Mouse (Mus musculus): Measurements from ENCODE around the gene Napa.
A peak's percentile ranks its signal among the peaks of the same experiment; 100 is the strongest.

The Napa gene

DNA sequence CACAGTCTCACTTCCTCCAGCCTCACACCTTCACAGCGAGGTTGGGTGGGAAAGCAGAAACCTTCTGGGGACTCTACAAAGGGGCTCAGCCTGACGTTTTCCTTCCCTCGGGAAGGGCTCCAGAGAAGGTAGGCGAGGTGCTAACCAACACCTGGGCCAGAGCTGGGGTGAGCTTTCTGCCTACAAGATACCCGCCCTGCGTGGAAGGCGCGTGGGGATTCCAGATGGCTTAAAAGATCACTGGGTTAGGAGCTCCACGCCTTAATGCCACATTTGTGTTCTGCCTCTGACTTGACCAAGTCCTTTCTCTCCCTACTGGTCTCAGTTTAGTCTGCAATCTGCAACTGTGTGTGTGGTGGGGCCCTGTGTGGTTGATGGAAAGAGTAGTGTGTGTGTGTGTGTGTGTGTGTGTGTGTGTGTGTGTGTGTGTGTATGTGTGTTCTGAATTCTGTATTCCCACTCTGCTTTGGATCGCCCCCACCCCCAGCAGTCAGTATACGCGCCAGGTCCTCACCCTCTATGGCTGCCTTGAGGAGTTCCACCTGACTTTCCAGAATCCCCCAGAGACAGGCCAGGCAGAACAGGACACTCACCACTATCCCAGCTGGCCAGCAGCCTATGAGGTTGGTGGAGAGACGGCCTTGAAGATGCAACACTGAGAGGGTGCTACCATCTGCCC, 32.8 kb downstream of the Napa start:
- no peak for DNase-seq (ENCODE audit: low read depth, low spot score)

DNA sequence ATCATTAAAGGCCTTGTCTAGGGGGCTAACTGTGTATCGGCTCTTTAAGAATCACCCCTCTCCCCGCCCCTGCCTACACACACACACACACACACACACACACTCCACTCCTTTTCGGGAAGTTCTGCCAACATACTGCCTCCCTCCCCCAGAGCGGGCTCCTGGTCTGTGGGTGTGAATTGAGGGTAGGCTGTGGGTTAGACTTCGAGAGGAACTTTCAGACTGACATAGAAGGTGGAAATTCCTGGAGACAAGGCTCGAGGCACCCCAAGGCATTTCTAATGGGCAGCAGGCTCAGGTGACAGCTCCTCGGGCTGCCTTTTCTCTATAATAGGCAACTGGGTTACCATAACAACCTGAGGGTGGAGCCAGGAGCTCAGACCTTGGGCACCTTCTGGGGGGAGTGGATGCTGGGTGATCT, 33.9 kb downstream of the Napa start:
- no peak for DNase-seq (ENCODE audit: low read depth, low spot score)

DNA sequence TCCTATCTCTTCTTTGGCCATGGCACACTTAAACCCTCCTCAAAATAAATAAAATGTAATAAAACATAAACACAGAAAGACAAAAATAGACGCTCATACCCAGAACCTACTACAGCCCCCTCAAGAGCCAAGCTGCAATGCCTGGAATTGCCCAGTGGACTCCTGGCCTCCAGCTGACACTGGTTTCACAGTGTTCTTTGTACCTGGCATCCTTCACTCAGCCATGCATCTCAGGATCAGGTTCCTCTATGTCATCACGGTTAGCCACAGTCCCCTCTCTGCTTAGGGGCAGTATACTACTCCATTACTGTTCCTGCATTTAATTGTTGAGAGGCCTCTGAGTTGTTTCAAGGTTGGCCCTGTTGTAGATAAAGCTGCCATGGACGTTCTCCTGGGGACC, 34.7 kb downstream of the Napa start:
- DNase-seq (ENCODE audit: low read depth, low spot score), result no peak

DNA sequence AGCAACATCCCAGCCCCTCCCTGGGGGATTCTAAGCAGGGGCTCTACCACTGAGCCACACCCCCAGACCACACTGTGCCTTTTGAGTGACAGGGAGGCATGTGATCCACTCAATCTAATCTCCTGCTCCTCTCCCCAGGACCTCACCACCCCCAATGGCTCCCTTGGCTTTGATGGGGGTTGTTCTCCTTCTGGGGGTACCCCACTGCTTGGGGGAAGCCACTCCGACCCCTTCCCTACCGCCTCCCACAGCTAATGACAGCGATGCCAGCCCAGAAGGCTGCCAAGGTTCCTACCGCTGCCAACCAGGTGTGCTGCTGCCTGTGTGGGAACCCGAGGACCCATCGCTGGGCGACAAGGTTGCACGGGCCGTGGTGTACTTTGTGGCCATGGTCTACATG, 35.4 kb downstream of the Napa start:
- DNase-seq (ENCODE audit: low read depth, low spot score), result no peak

DNA sequence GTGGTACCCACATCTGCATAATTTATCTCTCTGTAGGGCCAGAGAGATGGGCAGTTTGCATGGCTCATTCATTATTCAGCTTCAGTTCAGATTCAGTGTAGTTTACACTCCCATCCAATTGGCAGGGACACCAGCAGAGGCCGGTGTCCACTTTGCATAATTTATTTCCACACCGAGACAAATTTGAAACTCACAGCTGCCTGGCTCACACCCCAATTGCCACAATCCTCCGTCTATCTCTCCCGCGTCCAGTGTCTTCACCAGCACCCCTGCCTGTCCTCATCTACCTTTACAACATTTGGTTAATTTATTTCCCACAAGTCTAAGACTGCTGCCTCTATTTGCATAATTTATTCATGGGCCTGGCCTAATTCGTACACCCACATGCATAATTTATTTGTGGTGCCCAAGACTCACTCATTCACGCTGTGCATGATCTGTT, 36.7 kb downstream of the Napa start:
- DNase-seq (ENCODE audit: low read depth, low spot score), result no peak

DNA sequence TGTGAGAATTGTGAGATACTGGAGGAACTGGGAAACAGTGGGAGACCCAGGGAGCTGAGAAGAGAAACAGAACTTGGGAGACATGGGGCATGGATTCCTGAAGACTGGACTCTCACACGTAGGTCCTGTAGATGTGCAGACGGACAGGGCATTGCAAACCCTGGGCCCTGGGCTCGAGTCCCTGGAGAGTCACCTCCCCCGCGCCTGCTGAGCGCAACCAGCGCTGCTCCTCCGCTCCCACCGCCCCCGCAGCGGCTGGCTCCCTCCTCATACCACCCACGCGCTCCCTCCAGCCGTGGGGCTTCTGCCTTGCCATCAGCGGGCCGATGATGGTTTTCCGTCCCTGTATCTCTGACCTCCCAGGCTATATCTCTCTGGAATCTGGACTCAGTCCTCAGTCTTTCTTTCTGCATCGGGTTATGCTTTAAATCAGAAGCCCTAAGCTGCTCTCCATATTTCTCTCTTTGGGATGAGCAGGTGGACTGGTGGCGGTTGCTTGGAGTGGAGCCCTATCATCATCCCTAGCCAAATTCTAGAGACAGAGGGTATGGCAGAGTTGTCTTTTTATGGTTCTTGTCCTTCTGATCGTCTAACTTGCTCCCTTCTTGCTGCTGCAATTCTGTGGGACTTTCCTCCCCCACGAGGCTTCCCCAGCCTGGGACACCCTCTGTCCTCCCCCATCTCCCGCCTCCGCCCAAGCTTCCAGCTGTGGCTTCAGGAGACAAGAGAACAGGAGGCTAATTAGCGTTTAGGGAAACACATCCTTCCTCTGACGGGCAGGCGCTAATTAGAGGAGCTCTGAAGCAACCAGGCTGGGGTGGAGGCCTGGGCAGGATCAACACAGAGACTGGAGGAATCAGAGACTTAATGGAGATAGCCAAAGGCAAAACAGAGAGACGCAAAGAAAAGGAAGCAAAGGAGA, 48.5 kb downstream of the Napa start:
- DNase-seq (ENCODE audit: low read depth, low spot score), result no peak

DNA sequence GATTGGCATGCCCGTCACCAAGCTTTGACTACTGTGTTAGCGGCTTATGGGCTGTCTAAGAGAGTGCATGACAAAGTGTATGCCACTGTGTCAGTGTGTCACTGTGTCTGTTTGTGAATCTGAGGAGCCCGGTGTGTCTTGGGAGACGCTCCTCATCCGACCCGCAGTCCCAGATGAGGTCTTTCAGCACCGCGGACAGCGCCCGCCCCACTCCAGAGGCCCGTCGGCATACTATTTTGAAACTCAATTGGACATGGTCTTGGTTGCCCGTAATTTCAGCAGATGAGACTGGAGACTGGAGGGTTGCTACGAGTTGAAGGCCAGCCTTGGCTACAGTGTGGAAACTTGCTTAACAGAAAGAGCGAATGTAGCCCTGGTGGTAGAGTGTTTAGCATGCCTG, 49.4 kb downstream of the Napa start:
- peak; percentile 23 for DNase-seq (ENCODE audit: low read depth, low spot score)

DNA sequence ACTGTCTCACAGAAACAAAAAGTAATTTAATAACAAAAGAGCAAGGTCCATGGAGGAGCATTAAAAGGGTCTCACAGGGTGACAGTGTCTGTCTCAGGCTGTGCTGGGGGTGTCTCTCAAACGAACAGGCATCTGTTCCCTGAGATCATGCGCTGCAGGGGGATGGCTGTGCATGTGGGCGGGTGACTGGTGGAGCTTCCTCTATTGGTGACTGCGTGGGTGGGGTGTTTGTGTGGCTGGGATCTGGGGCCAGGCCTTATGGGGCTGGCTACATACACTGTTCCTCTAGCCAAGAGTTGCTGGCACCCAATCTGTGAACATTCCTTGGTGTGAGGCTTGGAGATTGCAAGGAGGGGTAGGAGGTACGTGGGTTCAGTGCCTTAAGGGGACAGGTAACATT, 51.0 kb downstream of the Napa start:
- DNase-seq (ENCODE audit: low read depth, low spot score), result no peak

DNA sequence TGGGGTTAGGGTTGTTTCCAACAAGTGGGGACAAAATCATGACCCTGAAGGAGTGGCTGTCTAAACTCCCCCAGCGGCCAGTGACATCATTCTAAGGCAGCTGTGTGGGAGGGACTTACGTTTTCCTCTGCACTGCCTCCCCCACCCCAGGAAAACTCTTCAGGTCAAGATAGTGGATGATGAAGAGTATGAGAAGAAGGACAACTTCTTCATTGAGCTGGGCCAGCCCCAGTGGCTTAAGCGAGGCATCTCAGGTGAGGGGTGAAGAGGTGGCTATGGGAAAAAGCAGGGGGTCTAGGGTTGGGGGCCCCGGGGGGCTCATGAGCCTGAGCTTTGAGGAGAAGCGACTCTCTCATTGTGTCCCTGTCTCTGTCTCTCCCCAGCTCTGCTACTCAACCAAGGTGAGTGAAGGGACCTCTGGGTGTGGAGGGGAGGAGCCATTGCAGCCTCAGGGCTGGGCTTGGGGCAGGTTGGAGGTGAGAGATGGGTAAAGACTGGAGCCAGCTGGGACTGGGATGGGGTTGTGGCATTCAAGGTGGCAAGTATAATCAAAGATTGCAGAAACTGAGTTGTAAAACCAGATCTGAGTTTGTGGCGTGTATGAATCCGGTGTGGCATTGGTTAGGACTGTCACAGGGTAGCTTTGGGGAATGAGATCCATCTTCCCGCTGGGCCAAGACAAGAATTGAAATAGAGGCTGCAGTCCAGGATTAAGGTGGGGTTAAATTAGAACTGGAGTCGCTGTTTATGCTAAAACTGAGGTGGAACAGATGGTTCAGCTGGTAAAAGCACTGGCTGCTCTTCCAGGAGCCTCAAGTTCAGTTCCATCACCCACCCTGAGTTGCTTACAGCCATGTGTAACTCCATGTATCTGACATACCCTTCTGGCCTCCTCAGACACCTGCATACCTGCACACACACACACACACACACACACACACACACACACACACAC, 52.2 kb downstream of the Napa start:
- DNase-seq (ENCODE audit: low read depth, low spot score), result no peak

DNA sequence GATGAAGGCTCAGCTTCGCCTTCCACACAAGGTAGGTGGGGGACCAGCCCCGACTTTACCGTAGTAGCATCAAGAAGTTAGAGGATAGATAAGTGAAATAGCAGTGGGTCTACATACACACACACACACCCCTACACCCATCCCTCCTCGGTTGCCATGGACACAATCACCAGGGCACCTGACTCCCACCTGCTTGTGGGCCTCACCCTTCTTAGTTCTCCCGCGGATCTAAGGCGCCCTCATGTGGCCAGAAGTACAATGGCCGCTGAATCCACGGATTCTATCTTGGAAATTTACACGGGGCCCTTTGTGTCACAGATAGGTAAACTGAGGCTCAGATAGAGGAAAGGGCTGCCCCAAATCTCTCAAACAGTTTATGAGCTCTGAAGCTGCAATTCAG, 55.3 kb downstream of the Napa start:
- peak; percentile 71 for DNase-seq (ENCODE audit: low read depth, low spot score)

DNA sequence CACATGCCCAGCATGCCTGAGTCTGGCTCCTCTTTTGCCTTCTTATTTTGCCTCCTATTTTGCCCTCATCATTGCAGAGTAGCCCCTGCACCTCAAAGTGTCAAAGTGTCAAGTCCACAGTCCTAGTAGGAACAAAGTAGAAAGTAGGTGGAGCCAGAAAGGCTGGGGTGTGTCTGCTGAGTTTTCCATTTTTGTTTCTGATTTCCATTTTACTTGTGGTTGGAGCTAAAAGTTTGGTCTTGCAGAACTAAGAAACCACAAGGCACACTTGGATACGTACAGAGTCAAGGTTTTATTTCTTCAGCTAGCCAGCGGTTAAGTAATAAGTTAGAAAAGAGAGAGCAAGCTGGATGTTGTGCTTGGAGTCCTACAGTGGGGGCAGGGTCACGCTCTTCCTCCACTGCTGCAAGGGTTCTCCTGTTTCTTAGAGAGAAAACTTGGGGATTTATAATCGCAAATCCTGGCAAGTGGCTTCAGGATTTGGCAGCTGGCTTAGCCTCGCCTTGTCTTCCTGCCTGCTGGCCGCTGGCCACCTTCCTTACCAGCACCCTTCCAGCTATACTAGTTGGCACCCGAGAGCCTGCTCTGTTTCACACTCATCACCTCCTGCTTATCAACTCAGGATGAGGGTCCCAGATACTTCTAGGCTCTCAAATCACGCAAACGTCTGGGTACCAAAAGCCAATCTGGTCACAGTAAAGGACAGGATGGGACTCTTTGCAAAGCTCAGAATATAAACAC, 57.0 kb downstream of the Napa start:
- no peak for DNase-seq (ENCODE audit: low read depth, low spot score)

DNA sequence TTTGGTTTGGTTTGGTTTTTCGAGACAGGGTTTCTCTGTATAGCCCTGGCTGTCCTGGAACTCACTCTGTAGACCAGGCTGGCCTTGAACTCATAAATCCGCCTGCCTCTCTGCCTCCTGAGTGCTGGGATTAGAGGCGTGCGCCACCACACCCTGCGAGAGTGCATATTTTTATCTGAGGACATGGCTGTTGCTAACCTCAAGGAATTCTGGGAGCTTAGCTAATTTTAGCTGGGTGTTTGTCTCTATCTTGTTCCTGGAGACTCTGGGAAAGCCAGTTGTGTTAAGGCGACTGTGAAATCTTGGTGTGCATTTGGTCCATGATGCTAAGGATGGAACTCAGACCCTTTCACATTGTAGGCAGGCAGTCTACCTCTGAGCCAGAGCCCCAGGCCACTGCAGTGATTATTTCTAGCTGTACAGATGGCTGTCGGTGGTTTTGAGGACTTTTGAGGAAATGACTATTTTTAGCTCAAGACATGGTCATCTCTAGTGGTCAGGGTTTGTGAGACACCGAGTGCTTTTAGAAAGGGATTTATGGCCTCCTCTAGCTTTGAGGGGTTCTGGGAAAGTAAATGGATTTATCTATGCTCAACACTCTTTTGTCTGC, 58.0 kb downstream of the Napa start:
- DNase-seq (ENCODE audit: low read depth, low spot score), result no peak

DNA sequence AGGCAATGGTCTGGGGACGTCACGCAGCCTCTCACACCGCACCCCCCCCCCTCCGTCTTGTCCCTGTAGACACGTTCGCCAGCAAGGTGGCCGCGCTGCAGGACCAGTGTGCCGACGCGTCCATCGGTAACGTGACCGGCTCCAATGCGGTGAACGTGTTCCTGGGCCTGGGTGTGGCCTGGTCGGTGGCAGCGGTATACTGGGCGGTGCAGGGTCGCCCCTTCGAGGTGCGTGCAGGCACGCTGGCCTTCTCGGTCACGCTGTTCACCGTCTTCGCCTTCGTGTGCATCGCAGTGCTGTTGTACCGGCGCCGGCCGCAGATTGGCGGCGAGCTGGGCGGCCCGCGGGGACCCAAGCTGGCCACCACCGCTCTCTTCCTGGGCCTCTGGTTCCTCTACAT, 60.5 kb downstream of the Napa start:
- no peak for DNase-seq (ENCODE audit: low read depth, low spot score)

DNA sequence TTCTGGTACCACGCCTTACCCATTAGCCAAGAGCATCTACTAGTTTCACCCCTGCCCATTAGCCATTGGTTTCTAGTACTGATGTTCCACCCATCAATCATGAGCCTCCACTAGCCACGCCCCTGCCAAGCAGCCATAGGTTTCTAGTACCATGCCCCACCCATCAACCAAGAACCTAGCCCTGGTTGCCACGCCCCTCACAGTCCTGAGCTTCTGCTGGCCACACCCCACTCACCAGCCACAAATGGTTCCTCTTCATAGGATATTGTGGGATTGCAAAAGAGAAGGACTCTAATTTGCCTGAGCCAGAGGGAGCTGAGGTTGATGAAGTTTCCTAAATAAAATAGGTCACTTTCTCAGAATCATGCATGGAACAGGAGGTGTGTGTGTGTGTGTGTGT, 62.4 kb downstream of the Napa start:
- no peak for DNase-seq (ENCODE audit: low read depth, low spot score)

DNA sequence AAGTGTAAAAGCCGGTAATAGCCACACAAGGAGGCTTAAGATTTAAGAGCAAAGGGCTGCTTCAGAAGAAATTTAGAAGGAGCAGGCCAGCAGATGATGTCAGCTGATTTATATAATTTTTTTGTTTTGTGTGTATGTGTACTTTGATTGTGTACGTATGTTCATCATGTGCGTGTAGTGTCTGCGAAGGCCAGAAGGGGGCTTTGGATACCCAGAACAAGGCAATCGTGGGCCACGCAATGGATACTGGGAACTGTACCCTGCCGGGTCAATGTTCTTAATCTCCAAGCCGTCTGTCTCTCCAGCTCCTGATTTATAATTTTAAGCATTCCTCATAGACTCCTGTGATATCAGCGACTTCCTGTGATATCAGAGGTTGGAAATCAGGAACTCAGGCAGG, 63.0 kb downstream of the Napa start:
- DNase-seq (ENCODE audit: low read depth, low spot score), result no peak

DNA sequence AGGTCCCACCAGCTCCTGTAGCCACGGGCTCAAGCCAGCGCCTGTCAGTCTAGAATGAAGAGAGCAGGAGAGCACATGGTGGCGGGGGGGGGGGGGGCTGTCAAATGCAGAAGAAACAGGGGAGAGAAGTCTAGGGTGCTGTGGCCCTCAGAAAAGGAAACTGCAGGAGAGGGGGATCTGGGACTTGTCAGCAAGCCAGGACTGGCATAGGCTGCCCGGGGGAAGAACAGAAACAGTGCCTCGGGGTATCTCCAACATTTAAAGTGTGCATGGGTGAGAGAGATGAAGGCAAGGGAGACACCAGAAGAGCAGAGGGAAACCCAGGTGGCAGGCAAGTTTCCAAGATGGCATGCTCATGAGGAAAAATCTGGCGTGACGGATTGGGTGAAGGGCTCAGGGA, 63.8 kb downstream of the Napa start:
- DNase-seq (ENCODE audit: low read depth, low spot score), result no peak
